Mouse (Mus musculus): ENCODE results near the gene Slu7.

Slu7 gene

DNA sequence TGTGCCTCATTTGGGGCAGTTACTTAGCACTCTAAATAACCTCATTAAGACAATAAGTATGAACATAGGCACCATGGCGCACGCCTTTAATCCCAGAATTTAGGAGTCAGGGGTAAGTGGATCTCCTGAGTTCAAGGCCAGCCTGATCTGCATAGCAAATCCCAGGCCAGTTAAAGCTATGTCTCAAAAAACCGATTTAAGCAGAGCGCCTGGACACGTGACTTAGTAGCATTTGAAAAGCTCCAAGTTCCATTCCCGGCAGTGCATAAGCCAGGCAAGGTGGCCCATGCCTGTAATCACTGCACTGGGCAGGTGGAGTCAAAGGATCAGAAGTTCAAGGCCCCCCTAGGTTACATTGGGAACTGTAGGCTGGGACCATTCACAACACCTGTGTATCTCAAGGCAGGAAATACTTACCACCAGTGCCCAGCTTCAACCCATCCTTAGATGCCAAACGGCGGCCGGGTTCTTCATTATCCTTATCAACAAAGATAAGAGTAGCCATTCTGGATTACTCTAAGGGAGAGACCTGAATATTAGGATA, 8.3 kb upstream of the Slu7 start:
- peak; percentile 55 for DNase-seq

DNA sequence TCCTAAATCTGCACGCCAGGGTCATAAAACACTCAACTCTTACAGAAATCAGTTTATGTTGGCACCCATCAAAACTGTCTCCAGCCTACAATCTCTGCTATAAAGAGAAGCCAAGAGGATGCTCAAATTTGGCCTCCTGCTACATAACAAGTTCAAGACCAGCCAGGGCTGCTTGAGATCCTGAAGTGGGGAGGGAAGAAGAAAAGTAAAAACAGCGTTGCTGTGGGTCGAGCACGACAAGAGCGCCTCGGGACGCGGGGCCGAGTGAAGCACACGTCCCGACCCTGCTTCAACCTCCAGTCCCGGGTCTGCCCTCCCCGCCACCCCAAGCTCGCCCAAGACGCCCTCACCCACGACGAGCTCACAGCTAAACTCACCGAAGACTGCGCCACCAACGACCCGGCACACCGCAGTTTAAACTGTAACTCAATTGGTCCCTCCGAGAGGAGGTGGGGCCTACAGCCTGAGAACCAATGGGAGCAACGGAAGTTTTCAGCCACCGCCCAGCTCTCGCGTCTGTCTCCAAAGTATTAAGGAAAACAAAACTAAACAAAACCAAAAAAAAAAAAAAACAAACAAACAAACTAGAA, 7.6 kb upstream of the Slu7 start, which contains the start of gene Pttg1:
Gene Pttg1 (minus strand): TSS at position 428 of the 590 bp plus-strand sequence.
- peak; percentile 99 for DNase-seq

- peak; percentile 88 for DNase-seq
Measured at GRCm38 (mm10) chr11:43426414-43426884, 7.1 kb upstream of the Slu7 start.

DNA sequence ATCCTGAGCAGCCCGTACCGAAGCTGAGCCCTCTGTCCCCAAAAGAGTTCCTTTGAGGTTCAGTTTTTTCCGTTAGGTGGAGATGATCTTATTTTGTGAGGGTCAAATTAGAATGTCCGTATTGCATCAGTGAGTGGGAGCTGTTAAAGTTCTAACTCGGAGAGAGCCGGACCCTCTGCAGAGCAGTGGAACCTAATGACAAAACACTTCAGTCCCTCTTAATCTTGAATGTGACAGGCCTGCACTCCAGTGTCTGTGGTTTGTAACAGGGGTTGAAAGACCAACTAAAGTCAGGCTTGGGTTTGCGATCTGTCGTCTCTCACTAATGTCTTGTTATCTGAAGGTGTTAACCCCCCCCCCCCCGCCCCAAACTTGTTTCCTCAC, 472 bp downstream of the Slu7 start:
- no peak for DNase-seq

DNA sequence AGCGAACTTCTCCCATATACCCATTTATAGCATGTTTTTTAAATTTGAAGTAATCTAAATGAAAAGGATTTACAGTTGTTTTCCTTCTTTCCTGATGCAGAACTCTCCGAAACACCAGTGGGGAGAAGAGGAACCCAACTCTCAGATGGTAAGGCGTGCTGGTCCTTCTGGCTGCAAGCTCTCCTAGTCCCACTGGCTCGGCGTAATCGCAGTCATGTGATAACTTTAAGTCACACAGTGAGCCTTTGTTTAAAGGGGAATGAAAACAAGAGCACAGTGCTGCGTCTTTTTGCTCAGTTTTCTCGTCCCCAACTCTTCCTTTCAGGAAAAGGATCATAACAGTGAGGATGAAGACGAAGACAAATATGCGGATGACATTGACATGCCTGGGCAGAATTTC, 7.6 kb downstream of the Slu7 start:
- DNase-seq = peak; percentile 76

GRCm38 (mm10) chr11:43443183-43443582, 9.6 kb downstream of the Slu7 start:
- peak; percentile 54 for DNase-seq

- DNase-seq = peak; percentile 30
Measured at GRCm38 (mm10) chr11:43449916-43450315, 16.4 kb downstream of the Slu7 start.

GRCm38 (mm10) chr11:43451322-43451721, 17.8 kb downstream of the Slu7 start:
- peak; percentile 48 for DNase-seq

DNA sequence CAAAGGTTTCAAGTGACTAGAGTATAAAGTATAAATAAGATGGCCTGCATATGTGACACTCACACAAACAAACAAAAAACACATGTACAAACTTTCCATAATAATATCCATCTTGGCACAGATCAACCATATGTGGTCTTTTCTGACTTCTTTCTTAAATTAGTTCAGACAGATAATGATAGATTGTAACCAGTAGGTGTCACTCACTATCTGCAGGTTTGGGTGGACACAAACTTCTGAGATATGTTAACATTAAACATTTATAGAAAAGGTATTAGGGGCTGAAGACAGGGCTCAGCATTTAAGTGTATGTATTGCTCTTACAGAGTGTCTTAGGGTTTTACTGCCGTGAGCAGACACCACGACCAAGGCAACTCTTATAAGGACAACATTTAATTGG, 18.7 kb downstream of the Slu7 start:
- DNase-seq = no peak

DNA sequence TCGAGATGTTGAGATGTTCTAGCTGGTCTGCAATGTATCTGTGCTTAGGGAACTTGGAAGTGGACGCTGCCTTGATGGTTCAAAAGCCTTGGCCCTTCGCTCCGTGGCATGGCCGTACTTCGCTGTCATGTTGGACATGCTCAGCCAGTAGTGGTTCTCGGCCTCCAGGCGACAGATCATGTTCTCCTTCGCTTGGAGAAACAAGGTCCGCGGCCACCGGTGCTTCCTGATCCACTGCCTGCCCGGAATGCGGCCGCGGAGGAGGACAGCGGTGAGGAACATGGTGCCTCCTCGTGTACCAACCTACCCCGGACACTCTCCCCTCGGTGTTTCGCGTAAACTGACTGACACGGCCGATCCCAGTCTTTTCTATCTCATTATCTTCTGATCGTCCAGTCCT, 29.7 kb downstream of the Slu7 start:
- DNase-seq = peak; percentile 53

DNA sequence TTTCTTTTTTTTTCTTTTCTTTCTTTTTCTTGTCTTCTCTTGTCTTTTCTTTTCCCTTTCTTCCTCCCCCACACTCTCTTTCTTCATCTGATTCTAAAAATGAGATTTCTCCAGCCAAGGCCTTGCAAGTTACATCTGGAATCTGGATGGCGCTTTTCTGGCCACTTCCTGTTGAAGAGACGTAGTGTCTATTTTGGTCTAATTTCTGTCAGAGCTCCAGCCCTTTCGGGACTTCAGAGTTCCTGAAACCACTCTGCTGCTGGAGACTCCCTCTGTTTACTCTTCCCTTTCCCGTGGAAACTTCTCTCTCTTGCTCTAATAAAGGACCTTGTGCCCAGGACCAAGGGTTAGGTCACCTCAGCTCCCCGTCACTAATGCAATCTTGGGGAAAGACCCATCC, 36.6 kb downstream of the Slu7 start:
- peak; percentile 95 for DNase-seq

GRCm38 (mm10) chr11:43470881-43471820, 37.6 kb downstream of the Slu7 start:
- DNase-seq = peak; percentile 91

- peak; percentile 90 for DNase-seq
Measured at GRCm38 (mm10) chr11:43473115-43473514, 39.6 kb downstream of the Slu7 start.

DNA sequence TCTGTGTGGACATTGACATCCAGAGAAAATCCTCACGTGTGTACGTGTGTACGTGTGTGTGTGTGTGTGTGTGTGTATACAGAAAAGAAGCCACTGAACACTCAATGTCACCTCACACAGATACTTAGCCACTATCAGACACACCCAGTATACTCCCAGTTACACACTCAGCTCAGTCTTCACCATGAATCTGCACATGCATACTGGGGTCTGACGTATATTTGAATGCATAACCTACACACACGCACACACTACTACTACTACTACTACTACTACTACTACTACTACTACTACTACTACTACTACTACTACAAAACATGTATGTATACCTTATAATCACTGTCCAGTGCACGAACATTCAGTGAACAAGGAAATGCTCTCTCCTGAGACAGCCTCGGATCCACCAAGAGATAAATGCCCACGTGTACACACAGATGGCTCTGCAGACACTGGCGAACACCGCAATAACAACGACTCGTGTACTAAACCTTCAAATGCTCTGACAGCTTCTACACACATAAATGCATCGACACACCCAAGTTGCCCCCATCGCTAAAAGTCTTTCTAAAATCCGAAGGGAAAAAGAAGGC, 40.2 kb downstream of the Slu7 start:
- no peak for DNase-seq

DNA sequence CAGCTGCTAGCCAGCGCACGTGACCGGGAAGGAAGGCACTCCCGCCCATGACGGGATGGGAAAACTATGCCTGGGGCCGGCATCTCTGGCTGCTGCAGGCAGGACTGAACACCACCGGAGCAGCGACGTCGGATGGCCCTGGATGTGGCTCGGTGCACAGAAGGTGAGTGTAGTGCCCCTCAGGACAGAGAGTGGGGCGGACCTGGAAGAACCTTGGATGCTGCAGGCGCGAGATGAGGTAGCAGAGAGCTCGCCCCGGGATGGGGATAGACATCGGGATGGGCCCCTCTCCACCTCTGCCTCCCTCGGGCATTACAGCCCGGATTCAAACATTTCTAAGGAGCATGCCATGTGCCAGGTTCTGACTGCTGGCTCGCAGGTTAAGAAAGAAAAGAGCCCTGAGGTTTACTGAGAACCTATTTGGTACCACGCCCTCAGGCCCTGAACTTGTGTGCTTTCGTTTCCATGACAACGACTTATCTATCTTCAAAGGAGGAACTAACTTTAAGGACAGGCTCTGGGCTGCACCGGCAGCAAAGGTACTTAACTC, 40.8 kb downstream of the Slu7 start, which contains the start of gene C1qtnf2:
Gene C1qtnf2 (plus strand): TSS at position 52 of the 550 bp plus-strand sequence.
- DNase-seq = peak; percentile 97

- DNase-seq = peak; percentile 75
Measured at GRCm38 (mm10) chr11:43479376-43479775, 45.8 kb downstream of the Slu7 start.

- DNase-seq = peak; percentile 85
Measured at GRCm38 (mm10) chr11:43480561-43480960, 47.0 kb downstream of the Slu7 start.

GRCm38 (mm10) chr11:43481672-43482522, 48.4 kb downstream of the Slu7 start:
- DNase-seq = peak; percentile 96

GRCm38 (mm10) chr11:43483122-43483792, 49.7 kb downstream of the Slu7 start:
- peak; percentile 99 for DNase-seq

DNA sequence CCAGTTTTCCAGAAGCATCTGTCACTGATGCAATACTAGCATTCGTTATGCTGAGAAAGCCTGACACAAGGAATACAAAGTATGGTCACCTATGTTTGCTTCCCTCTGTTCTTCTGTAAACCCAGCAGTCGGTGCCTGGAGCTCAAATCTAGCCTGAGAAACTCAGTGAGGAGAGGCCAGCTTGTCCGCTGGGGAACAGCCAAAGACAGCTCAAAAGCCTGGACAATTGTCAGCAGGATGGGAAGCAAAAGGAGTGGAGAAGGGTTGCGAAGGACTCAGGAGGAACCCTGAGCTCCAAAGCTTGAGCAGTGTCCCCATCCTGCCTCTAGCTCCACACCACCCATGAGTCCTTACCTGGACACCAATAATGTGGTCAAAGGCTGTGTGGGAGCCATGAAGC, 50.5 kb downstream of the Slu7 start:
- peak; percentile 94 for DNase-seq

DNA sequence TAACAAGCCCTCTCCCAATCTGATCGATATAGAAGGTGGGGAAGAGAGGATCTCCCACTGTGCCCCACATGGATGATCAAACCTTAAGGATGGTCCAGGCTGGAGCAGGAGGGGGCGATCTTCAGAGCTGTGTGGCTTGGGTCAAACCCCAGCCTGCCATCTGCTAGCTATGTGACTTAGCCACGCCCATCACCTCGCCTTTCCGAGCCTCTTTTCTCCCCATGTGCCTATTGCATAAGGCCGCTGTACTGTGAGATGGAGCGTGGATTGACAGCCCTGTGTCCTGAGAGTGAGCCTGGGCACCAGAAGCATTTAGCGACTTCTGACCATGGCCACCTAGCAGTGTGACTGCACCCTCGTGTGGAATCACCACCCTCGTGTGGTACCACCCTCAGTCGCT, 51.1 kb downstream of the Slu7 start:
- DNase-seq = peak; percentile 85
